Mouse (Mus musculus) cortical plate, adult 2 months (tissue): Measurements from ENCODE around the gene Galnt3.

Experiments used
- CTCF ChIP-seq: fragments of 200-500 bp; IDR thresholded peaks from 2 replicates; pipeline ENCODE4 v1.5.1; 2011; ENCODE audit warnings: mild to moderate bottlenecking, control low read depth, low read length; ENCODE audit not compliant: insufficient read depth; ENCODE audit errors: extremely low read depth
- POLR2A ChIP-seq: fragments of 200-500 bp; IDR thresholded peaks from 2 replicates; pipeline ENCODE4 v1.6.1; 2011; ENCODE audit warnings: mild to moderate bottlenecking, low read length, control low read depth; ENCODE audit not compliant: insufficient read depth; ENCODE audit errors: extremely low read depth

DNA sequence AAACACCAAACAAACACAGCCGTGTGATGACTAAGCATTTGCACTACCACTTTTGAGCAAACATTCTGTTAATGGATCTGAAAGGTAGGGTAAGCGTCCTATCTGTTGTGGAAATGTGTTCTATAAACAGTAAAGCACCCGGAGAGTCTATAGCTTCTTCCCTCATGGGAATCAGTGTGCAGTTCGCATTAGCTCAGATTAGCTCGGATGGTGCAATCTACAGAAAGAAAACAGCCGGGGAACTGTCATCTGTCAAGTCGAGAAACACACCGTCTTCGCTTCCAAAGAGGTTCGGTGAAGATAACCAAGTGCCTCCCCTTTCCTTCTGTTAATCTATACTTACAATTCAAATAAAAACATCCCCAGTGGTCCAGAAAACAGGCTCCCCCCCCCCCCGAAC is 45.9 kb upstream of the Galnt3 start:
- TF ChIP-seq POLR2A = no peak
- TF ChIP-seq CTCF = no peak
